Mouse (Mus musculus) intestine, postnatal 0 days (tissue): ENCODE results near the gene Pip5k1c. TPM values are rescaled to one million over a fixed set of nuclear protein-coding genes. Genes with fewer than 3 reads are reported as not detected.

Experiments used
- ATAC-seq: fragments of 200-750 bp; cut with Nextera tagmentation; 2 replicates; pipeline ENCODE4 v1.8.0; 2017; ENCODE audit warnings: mild to moderate bottlenecking, moderate TSS enrichment, moderate library complexity
- H3K27ac ChIP-seq: fragments of 300-500 bp; sonication (generic); 2 replicates; pipeline ENCODE4 v1.5.1; 2014; ENCODE audit warnings: mild to moderate bottlenecking, low read depth, low read length, moderate library complexity
- H3K27me3 ChIP-seq: fragments of 300-500 bp; sonication (generic); replicated peaks from 2 replicates; pipeline ENCODE4 v1.6.1; 2014; ENCODE audit warnings: low read length, mixed read lengths; ENCODE audit not compliant: control insufficient read depth, insufficient read depth
- H3K36me3 ChIP-seq: fragments of 300-500 bp; sonication (generic); 2 replicates; pipeline ENCODE4 v1.6.1; 2014; ENCODE audit warnings: mild to moderate bottlenecking, moderate library complexity; ENCODE audit not compliant: control insufficient read depth, insufficient read depth
- H3K4me1 ChIP-seq: fragments of 300-500 bp; sonication (generic); replicated peaks from 2 replicates; pipeline ENCODE4 v1.6.1; 2014; ENCODE audit warnings: antibody characterized with exemption, low read length, mixed read lengths; ENCODE audit not compliant: control insufficient read depth, insufficient read depth
- H3K4me2 ChIP-seq: fragments of 300-500 bp; sonication (generic); replicated peaks from 2 replicates; pipeline ENCODE4 v1.6.1; 2014; ENCODE audit warnings: low read depth, mild to moderate bottlenecking, moderate library complexity
- H3K4me3 ChIP-seq: fragments of 300-500 bp; sonication (generic); 2 replicates; pipeline ENCODE4 v1.5.1; 2014; ENCODE audit warnings: low read depth, low read length
- H3K9ac ChIP-seq: fragments of 300-500 bp; sonication (generic); 2 replicates; pipeline ENCODE4 v1.6.1; 2014; ENCODE audit warnings: mild to moderate bottlenecking, low read depth, low read length
- H3K9me3 ChIP-seq: fragments of 300-500 bp; sonication (generic); 2 replicates; pipeline ENCODE4 v1.6.1; 2016; ENCODE audit warnings: mixed run types; ENCODE audit not compliant: control insufficient read depth
- CTCF ChIP-seq: sonication (generic); IDR thresholded peaks from 2 replicates; pipeline ENCODE4 v1.5.1; 2016; ENCODE audit warnings: low read depth, mild to moderate bottlenecking, control low read depth, antibody characterized with exemption, moderate library complexity
- WGBS: fragments of 180-500 bp; shearing (Covaris S2); extraction: QIAGEN DNeasy Blood & Tissue Kit; methylation state at CpG from one replicate; pipeline ENCODE4 v1.1.7; 2014; 5-methylcytosine and 5-hydroxymethylcytosine counted together
- polyA plus RNA-seq: library from polyadenylated mRNA; unstranded; fragments of >200 nt; fragmentation: Nextera tagmentation; extraction: Ambion mirVana; gene quantifications from 2 replicates; pipeline ENCODE4 v1.2.1, GENCODE M21; 2015

Pip5k1c gene
- polyA plus RNA-seq, 1 experiment from 2014 or later = 27.2 TPM

DNA sequence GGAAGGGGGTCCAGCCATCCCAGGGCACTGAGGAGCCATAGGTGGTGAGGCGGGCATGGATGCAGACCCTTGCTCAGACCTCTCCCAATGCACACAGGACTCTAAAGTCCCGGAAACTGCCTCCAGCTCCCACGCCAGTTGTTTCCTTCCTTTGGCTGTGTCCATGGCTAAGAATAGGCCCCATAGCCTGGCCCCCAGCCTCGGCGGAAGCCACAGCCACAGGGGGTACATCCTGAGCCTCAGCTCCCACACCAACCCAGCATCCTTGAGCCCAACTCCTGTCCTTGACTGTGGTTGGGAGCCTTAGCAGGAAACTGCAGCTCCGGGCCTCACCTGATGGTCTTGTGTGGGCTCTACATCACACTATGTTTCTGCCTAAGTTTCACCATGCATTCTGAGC lies 34.1 kb downstream of the Pip5k1c start:
- Histone ChIP-seq H3K27ac (peak overlapping the region; percentile 36), H3K27me3 (no peaks in the 10 kb centered on the region), H3K9me3 (no peaks in the 10 kb centered on the region), H3K4me1 (peaks cover 15% of the 10 kb centered on the region; the same call in 1 of the 2 replicates), H3K36me3 (peaks cover 50% of the 10 kb centered on the region), H3K4me2 (no peak overlapping the region), H3K9ac (no peak overlapping the region), H3K4me3 (no peak overlapping the region)
- WGBS = 69% methylated on average over 6 of the region's 6 CpGs
- no peak for TF ChIP-seq CTCF
- ATAC-seq = no peak

DNA sequence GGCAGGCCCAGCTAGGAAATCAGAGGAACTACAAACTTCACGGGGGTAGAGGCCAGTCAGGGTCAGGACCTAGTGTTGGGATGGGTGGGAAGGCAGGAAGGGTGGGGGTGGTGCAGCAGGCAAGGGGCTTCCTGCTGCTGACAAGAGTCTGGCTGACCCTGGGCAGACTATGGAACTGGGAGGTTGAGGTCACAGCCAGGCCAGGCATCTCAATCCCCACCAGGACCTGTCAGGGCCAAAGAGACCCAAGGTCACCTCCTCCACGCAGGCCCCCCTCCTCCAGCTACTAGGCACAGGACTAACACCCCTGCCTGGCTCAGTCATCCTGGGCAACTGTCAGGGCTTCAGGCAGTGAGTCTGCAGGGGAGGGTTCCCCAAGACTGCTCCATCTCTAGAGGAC lies 35.2 kb downstream of the Pip5k1c start:
- Histone ChIP-seq H3K36me3 (peaks cover 41% of the 10 kb centered on the region), H3K4me2 (no peak overlapping the region), H3K9me3 (no peaks in the 10 kb centered on the region), H3K4me3 (no peak overlapping the region), H3K4me1 (peaks cover 12% of the 10 kb centered on the region; the same call in 1 of the 2 replicates), H3K27me3 (peaks cover 9% of the 10 kb centered on the region), H3K27ac (peak overlapping the region; percentile 60; the same call in 1 of the 2 replicates), H3K9ac (peak overlapping the region; percentile 11; the same call in 1 of the 2 replicates)
- no peak for TF ChIP-seq CTCF
- ATAC-seq = no peak
- WGBS = 22% methylated on average over 2 of the region's 2 CpGs

DNA sequence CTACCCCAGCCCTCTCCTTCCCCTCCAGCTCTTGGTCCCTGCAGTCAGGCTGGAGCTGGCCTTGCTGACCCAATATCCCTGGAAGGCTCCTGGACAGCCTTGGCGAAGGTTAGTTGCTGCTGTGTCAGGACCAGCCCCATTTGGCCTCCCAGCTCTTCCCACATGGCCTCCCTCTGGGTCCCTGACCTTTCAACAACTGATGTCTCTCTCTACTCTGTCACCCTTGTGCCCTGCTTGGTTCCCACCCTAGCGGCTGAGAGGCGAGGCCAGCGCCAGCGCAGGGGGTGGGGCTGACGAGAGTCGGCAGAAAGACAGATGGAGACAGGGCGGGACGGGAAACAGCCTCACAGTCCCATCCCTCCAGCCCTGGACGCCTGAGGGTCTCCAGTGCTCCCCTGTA lies 35.6 kb downstream of the Pip5k1c start, which contains the start of gene Tbxa2r:
Tbxa2r (plus strand) TSS at position 346 of the 400 bp plus-strand sequence.
- TF ChIP-seq CTCF = peak; percentile 45
- Histone ChIP-seq H3K36me3 (peaks cover 37% of the 10 kb centered on the region), H3K4me2 (peak within 1 kb of the TSS; percentile 55), H3K27ac (peak within 1 kb of the TSS; percentile 60; the same call in 1 of the 2 replicates), H3K27me3 (peaks cover 14% of the 10 kb centered on the region), H3K4me3 (no peak within 1 kb of the TSS), H3K4me1 (peaks cover 12% of the 10 kb centered on the region; the same call in 1 of the 2 replicates), H3K9ac (peak within 1 kb of the TSS; percentile 13), H3K9me3 (no peaks in the 10 kb centered on the region)
- no peak for ATAC-seq
- 6% methylated on average over 10 of the region's 10 CpGs for WGBS

DNA sequence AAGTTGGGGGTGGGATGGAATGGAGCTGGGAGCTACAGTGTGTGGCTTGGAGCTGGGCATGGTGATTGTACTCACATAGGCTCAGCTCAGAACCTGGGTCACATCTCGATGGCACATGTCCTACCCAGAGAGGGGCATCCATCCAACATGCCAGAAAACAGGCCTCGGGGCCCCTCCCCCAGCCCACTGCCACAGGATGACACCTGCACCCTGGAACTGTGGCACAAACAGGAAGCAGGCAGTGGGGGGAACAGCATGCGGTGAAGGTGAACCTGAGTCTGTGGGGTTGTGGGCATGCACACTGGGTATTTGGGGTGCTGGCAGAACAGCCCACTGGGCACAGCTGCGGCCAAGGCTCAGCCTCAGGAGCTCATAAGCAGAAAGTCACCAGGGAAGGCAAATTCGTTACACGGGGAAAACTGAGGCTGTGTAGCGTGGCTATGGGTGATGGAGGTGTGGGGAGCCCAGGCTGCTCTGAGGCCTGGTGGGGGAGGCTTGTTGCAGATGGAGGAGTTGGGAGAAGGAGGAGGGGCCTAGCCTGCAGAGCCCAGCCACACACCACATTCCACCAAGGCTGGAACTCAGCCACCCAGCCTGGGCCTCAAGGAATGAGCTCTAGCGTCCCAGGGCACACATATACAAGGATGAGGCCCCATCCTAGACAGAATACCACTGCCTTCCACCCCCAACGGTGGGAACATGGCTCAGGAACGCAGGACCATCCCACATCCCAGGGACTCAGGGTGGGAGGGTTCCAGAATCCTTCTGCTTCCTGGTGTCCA lies 36.6 kb downstream of the Pip5k1c start:
- Histone ChIP-seq H3K4me2 (peak overlapping the region; percentile 55), H3K4me3 (no peak overlapping the region), H3K27me3 (peaks cover 14% of the 10 kb centered on the region), H3K9me3 (no peaks in the 10 kb centered on the region), H3K27ac (peak overlapping the region; percentile 60), H3K9ac (peak overlapping the region; percentile 13), H3K4me1 (peaks cover 12% of the 10 kb centered on the region; the same call in 1 of the 2 replicates), H3K36me3 (peaks cover 27% of the 10 kb centered on the region)
- peak; percentile 32; the same call in 1 of the 2 replicates for ATAC-seq
- WGBS = 60% methylated on average over 10 of the region's 10 CpGs
- no peak for TF ChIP-seq CTCF

DNA sequence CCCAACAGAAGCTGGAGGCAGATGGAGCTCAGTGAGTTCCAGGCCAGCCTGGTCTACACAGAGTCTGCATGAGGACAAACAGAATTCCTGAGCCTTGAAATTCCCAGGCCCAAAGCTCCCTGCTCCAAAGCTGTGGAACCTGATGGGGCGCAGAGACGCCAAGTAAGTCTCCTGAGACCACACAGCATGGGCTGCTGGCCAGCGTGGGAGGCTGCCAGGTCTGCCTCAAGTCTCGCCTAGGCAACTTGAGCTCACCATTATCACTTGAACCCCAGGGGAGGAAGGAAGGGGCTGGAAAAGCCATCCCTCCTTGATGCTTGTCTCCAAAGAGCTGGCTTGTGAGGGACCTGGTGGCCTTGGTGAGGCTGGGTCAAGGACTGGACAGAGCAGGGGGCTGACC lies 37.2 kb downstream of the Pip5k1c start:
- peaks cover 12% of the 10 kb centered on the region; the same call in 1 of the 2 replicates for H3K4me1 ChIP-seq
- no peaks in the 10 kb centered on the region for H3K9me3 ChIP-seq
- peak overlapping the region; percentile 30; the same call in 1 of the 2 replicates for H3K4me2 ChIP-seq
- H3K4me3 ChIP-seq = no peak overlapping the region
- peaks cover 14% of the 10 kb centered on the region for H3K27me3 ChIP-seq
- H3K36me3 ChIP-seq = peaks cover 20% of the 10 kb centered on the region
- WGBS = 55% methylated on average over 4 of the region's 4 CpGs
- H3K27ac ChIP-seq = peak overlapping the region; percentile 57
- no peak overlapping the region; the same call in 1 of the 2 replicates for H3K9ac ChIP-seq
- peak; percentile 9; the same call in 1 of the 2 replicates for ATAC-seq
- TF ChIP-seq CTCF = no peak

DNA sequence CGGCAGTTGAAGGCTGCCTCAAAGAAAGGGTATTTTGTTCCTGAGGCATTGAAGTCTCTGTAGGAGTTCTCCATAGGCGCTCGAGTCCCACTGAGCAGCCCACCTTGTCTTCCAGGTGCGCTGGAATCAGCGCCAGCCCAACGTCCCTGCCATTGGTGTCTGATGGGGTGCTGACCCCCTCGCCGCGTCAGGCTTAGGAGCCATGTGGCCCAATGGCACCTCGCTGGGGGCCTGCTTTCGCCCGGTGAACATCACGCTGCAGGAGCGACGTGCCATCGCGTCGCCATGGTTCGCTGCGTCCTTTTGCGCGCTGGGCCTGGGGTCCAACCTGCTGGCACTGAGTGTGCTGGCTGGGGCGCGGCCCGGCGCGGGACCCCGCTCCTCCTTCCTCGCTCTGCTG lies 39.5 kb downstream of the Pip5k1c start:
- ATAC-seq = no peak
- Histone ChIP-seq H3K27ac (no peak overlapping the region), H3K4me1 (peaks cover 12% of the 10 kb centered on the region; the same call in 1 of the 2 replicates), H3K4me2 (0 out of 2 replicates have a peak overlapping the region, but pooled peaks have one; percentile 24), H3K4me3 (peak overlapping the region; percentile 5; the same call in 1 of the 2 replicates), H3K36me3 (no peaks in the 10 kb centered on the region), H3K9me3 (no peaks in the 10 kb centered on the region), H3K27me3 (peaks cover 14% of the 10 kb centered on the region), H3K9ac (no peak overlapping the region)
- WGBS = 37% methylated on average over 29 of the region's 29 CpGs
- TF ChIP-seq CTCF = no peak
